Mouse (Mus musculus): ENCODE measurements around the gene Rap1gap2.

DNA sequence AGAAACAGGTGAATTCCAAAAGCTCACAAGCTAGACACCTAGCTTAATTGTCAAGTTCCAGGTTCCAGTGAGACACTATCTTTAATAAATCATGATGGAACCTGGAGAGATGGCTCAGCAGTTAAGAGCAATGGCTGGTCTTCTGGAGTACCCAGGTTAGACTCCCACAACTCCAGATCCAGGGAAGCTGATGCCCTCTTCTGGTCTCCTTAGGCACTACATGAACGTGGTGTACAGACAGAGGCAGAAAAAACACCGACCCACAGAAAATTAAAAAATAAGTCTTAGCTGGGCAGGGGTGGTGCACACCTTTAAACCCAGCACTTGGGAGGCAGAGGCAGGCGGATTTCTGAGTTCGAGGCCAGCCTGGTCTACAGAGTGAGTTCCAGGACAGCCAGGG, 64.5 kb downstream of the Rap1gap2 start:
- peak; percentile 54 to 60 (median 60) for TF ChIP-seq CTCF (IDR thresholded peaks at IDR 0.05 in 2 of 3, conservative IDR thresholded peaks at IDR 0.05 in 1 of 3; ENCODE audit: control insufficient read depth in 1 of 3, insufficient read depth in 1 of 3, low read depth in 2 of 3, low read length in 3 of 3, poor library complexity in 1 of 3, severe bottlenecking in 1 of 3)
- no peak for TF ChIP-seq UBTF (IDR thresholded peaks at IDR 0.05; ENCODE audit: borderline replicate concordance, insufficient read depth, low read depth, low read length)
- TF ChIP-seq CHD1 (IDR thresholded peaks at IDR 0.05; ENCODE audit: low read depth, low read length): no peak; the same call in 1 of the 2 replicates
- no peak for TF ChIP-seq POLR2A (IDR thresholded peaks at IDR 0.05; ENCODE audit: control insufficient read depth in 1 of 2, insufficient read depth in 1 of 2, low read depth in 1 of 2, low read length in 2 of 2, poor library complexity in 1 of 2)
- no peak for TF ChIP-seq EP300 (IDR thresholded peaks at IDR 0.05; ENCODE audit: low read depth in 1 of 2, low read length in 2 of 2)
